Comparison of ENCODE assay signal across 15 mouse cellular contexts in the genomic region with DNA sequence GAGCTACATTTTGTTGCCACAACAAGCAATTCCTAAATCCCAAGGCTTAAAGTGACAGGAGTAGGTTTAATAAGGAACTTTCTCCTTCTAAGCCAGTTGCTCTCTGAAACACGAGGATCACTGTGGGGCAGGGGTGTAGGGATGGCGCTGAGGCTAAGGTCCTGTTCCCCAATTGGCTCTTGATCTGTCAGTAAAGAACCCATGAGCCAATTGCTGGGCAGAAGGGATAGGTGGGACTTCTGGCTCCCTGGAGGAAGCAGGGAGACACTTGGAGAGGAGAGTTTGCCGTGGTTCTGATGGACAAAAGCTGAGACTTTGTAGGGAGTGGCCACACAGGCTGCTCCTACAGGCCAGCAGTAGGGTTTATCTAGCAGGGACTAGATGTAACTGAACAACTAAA.
"Had no signal": no experiment of that assay in that cellular context is flagged by ENCODE, and none has a peak within 500 bp of the region (broad histone marks: within the 10 kb centered on the region; RNA-seq: fewer than 3 reads in every experiment).

No protein-coding gene starts in this region.

- H3K27ac ChIP-seq: liver, embryonic 13.5 days; lung, embryonic 15.5 days; macrophage; neural tube, embryonic 15.5 days had no signal

- H3K4me2 ChIP-seq: limb, embryonic 12.5 days; liver, embryonic 13.5 days; lung, embryonic 15.5 days; neural tube, embryonic 15.5 days had no signal

- ATAC-seq: liver, postnatal 0 days had no signal

- H3K9ac ChIP-seq: limb, embryonic 12.5 days; liver, embryonic 13.5 days; liver, postnatal 0 days; lung, embryonic 15.5 days; neural tube, embryonic 15.5 days had no signal

- DNase-seq: kidney, postnatal 25 days; liver; liver, embryonic 13.5 days; liver, postnatal 0 days; lung, postnatal 14 days; midbrain, embryonic 14.5 days; right cerebral cortex, postnatal 4 days; spleen, adult 18-20 months; thymus, adult 18-20 months; thymus, postnatal 14 days had no signal

- H3K9me3 ChIP-seq: liver, embryonic 13.5 days; lung, embryonic 15.5 days; neural tube, embryonic 15.5 days had no signal

- H3K36me3 ChIP-seq: limb, embryonic 12.5 days; liver, embryonic 13.5 days; lung, embryonic 15.5 days had no signal

- H3K4me3 ChIP-seq: limb, embryonic 12.5 days; liver, embryonic 13.5 days; lung, embryonic 15.5 days; myocyte; neural tube, embryonic 15.5 days had no signal

- H3K27me3 ChIP-seq: limb, embryonic 12.5 days; liver, embryonic 13.5 days; lung, embryonic 15.5 days; neural tube, embryonic 15.5 days had no signal
